Mouse (Mus musculus) urinary bladder, postnatal 14 days (tissue): ENCODE results near the gene Rap2a.

Experiments used
- DNase-seq: peaks from one replicate; pipeline ENCODE4 v3.0.0; 2021; ENCODE audit warnings: low spot score

The Rap2a gene

DNA sequence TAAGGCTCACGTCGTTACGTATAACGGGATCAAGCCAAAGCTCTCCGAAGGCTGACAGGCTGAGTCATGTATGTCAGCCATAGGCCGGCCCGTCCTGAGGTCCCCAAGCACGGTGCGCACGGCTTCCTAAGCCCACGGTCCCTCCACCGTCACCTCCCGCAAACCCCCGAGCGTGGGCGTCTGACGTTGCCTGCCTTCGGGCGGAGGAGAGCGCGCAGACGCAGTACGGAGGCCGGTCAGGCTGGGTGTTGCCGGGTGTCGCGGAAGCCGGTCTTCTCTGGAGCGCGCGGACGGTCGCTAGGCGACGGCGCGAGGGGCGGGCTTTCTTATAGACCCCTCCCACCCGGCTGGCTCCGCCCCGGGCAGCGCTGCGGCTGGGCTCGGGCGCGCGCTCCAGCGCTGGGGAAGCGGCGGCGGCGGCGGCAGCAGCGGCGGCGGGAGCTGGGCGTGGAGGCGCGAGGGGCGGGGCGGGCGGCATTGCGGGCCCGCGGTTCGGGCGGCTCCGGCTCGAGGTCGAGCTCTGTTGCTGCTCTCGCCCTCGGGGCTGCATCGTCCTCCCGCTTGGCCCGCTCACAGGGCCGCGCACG is at the start of gene Rap2a:
Gene Rap2a, plus strand, starts transcription at position 463 of the 587 bp plus-strand sequence.
- DNase-seq, result peak; percentile 97

- DNase-seq, result no peak
Observed at GRCm38 (mm10) chr14:120428497-120428896, 49.7 kb upstream of the Rap2a start.

DNA sequence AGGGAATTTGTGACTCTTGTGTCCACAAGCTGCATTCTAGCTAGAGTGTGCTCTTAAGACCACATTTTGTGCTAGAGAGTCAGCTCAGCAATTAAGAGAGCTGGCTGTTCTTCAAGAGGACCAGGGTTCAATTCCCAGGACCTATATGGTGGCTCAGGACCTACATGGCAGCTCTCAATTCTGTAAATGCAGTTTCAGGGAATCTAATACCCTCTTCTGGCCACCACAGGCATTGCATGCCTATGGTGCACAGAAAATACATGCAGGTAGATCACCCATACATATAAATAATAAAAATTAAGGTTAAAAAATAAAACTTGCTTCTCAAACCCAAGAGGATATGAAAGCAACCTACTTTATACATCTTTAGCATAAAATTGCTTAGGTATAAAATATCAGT is 45.5 kb upstream of the Rap2a start:
- no peak for DNase-seq

DNA sequence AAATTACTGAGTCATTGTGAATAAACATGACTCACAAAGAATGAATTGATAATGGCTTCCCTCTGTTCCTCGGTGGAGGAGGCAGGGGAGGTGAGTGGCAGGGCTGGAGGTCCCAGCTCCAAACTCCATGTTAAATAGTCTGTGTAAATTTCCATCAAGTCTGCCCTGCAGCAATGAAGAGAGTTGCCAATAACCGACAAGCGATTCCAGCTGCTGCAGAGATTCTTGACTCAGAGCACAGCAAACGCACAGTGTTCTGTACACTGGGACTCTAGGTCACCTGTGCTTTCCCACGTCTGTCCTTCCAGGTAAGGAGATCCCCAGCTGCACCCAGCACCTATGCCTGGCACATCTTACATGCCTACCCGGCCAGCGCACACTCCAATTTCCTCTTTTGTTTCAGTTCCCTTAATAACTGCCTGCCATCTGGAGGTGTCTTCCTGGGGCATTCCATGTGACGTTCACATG is 44.3 kb upstream of the Rap2a start:
- no peak for DNase-seq

- DNase-seq, result no peak
Observed at GRCm38 (mm10) chr14:120434831-120435230, 43.4 kb upstream of the Rap2a start.

- no peak for DNase-seq
Observed at GRCm38 (mm10) chr14:120440716-120441115, 37.5 kb upstream of the Rap2a start.

DNA sequence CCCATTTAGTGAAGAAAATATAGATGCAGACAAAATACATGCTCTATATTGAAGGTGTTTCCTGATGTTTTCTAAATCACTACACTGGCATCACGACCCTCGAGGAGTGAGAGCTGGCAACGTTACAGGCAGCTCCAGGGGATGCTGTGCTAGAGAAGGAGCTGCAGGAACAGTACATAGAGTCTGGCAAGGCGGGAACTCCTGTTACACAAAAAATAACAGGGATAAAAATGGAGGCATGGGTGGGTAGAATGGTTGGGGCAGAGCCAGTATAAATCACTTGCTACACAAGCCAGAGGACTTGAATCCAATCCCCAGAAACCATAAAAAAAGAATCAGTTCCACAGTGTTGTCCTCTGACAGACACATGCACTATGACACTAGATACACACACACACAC is 37.0 kb upstream of the Rap2a start:
- DNase-seq, result no peak

DNA sequence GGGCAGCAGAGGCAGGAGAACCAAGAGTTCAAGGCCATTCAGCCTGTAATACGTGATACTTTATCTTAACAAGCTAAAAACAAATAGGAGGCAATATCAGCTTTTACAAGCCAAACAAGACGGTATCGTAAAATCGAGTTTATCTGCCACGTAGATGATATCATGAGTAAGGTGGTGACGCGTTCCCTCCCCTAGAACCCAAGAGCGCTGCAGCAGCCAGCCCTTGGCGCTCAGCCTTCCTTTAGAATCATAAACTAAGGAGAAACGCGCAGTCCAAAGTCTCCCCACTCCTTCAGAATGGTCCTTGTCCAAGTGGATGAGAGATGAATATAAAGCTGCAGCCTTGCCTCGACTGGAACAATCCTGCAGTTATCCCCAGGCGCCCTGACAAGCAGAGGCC is 36.4 kb upstream of the Rap2a start:
- DNase-seq, result no peak

DNA sequence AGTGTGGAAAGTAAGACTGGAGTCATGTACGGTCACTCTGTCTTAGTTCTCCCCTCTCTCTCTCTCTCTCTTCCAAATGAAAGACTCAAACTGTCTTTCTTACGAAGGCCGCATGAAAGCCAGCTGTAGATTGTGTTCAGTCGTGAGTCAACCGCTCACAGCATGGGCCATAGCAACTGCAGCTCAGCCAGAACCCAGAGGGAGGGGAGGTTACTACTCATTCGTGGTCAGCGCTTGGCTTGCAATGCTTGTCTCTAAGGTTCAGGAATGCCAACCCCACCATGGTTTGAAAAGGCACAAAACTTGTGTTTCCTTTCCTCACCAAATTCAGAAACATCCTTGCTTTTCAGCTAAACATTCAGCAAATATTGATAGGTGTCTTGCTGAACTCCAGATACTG is 24.0 kb upstream of the Rap2a start:
- DNase-seq, result no peak

- DNase-seq, result no peak
Observed at GRCm38 (mm10) chr14:120463938-120464727, 14.1 kb upstream of the Rap2a start.

DNA sequence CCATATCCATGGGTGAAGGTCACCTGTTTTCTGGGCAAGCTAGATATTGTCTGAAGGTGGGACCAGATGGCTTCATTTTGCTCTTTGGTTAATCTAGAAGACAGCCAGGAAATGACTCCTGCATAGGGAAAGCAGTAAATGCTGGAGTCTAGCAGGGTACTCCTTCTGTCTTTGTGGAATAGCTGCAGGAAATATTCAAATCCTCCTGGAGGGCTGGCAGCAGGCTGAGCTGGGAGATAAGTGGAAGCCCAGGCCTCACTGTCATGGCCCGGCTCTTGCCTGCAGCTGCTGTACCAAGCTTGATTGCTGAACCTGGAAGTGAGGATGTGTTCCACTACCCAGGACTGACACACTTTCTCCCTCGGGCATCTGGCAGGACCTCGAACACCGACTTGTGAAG is 11.4 kb upstream of the Rap2a start:
- DNase-seq, result no peak

GRCm38 (mm10) chr14:120469126-120469790 is 9.0 kb upstream of the Rap2a start:
- DNase-seq, result no peak

DNA sequence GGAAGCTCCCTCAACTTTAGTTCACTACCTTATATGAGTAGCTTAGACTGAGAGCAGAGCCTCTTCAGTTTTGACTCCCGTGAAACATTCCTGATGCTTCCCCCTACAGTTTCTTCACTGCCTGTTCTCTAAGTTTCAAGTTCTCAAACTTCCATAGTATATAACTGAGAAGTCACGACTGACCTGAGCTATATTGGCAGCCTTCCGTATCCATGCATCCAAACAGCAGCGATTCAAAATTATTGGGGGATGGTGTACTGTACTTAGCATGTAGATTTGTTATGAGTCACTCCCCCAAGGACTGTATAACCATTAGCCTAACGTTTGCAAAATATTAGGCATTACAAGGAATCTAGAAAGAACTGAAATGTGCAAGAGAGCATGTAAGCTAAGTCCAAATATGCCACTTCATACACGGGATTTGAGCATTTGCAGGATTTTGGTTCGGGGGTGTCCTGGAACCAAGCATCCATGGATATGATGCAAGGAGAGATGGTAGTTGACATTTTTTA is 2.0 kb upstream of the Rap2a start:
- DNase-seq, result no peak

- peak; percentile 98 for DNase-seq
Observed at GRCm38 (mm10) chr14:120477288-120477981, 809 bp upstream of the Rap2a start.

DNA sequence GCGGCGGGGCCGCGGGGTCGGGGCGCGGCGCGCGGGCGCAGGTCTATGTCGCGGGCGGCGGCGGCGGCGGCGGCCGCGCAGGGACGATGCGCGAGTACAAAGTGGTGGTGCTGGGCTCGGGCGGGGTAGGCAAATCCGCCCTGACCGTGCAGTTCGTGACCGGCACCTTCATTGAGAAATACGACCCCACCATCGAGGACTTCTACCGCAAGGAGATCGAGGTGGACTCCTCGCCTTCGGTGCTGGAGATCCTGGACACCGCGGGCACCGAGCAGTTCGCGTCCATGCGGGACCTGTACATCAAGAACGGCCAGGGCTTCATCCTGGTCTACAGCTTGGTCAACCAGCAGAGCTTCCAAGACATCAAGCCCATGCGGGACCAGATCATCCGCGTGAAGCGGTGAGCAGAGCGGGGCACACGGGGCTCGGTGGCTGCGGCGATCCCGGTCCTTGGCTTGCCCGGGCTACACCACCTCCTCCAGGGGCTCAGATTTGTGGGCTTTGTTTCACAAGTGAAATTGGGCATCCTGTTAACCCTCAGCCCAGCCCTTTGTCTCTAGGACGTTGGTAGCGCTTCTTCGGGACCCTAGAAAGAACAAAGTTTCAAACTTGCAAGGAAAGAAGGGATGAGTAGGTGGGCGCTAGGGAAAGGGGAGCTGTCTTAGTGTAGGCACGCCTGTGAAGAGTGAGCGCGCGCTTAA is 547 bp downstream of the Rap2a start:
- peak; percentile 44 for DNase-seq

GRCm38 (mm10) chr14:120480341-120480900 is 2.2 kb downstream of the Rap2a start:
- no peak for DNase-seq

DNA sequence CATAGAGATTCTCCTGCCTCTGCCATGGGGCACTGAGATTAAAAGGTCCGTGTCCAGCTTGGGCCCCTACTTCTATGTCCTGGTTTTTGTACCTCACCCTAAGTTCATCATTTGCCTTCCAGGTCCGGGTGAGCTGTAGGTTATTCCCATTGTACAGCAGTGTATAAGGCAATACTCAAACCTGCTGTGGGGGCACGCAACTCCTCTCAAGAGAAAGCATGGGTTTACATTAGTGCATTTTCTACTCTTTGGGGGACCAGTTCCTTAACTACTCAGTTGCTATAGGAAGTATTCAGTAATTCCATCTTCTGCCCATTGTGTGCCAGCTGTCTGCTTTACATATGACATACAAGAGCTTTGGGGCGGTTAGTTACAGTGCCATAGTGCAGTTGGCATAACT is 2.7 kb downstream of the Rap2a start:
- DNase-seq, result no peak

DNA sequence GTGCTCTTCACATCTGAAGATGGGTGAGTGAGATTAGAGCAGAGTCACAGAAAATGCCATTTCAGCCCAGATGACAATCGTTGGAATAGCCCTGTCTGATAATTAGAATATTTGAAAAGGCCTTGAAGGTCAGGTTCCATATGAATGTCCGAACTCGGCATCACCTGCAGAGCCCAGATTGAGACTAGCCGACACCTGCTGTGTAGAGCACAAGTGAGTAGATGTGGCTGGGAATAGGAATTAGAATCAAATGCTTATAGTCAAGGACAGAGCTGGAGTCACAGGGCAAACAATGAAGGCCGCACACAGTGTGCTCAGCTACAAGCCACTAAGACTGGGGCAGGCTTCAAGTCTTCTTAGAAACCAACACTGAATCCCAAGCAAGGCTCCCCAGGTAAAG is 6.3 kb downstream of the Rap2a start:
- no peak for DNase-seq

- no peak for DNase-seq
Observed at GRCm38 (mm10) chr14:120496284-120496683, 18.0 kb downstream of the Rap2a start.

GRCm38 (mm10) chr14:120496827-120497226 is 18.6 kb downstream of the Rap2a start:
- DNase-seq, result no peak

DNA sequence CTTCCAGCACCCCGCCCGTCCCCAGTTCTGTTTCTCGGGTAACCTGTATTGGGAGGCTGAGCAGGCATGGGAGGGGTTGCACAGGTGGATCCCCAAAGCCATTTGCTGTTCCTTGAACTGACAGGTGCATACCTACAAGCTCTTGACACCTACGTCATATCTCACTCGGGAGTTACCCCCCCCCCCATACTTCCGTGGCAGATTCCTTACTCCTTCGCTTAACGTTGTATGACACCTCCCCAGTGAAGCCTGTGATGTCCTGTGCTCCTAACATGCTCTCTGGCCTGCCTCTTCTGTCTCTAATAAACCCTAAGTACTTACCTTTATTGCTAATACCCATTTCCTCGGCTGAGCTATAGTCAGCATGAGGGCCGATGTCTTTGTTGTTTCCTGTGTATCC is 20.9 kb downstream of the Rap2a start:
- no peak for DNase-seq
